ENCODE assay signal across 28 mouse cellular contexts in genomic region chr17:66996016-66996415, GRCm38 (mm10).
"Had no signal": no experiment of that assay in that cellular context is flagged by ENCODE, and none has a peak within 500 bp of the region (broad histone marks: within the 10 kb centered on the region; RNA-seq: fewer than 3 reads in every experiment).

No protein-coding gene starts in this region.

- H3K36me3 ChIP-seq: limb, embryonic 10.5 days; limb, embryonic 12.5 days; liver, embryonic 12.5 days; liver, embryonic 13.5 days; liver, embryonic 15.5 days; midbrain, embryonic 12.5 days; midbrain, embryonic 13.5 days; midbrain, embryonic 15.5 days; neural tube, embryonic 12.5 days had no signal

- H3K4me3 ChIP-seq: limb, embryonic 10.5 days; limb, embryonic 12.5 days; limb, embryonic 13.5 days; limb, embryonic 15.5 days; liver, embryonic 12.5 days; liver, embryonic 13.5 days; liver, embryonic 15.5 days; lung, embryonic 15.5 days; megakaryocyte, embryonic 14.5 days; midbrain, embryonic 10.5 days; midbrain, embryonic 12.5 days; midbrain, embryonic 13.5 days; midbrain, embryonic 15.5 days; myocyte; neural tube, embryonic 12.5 days had no signal

- DNase-seq: left cerebral cortex, postnatal 4 days; liver; liver, embryonic 13.5 days; liver, postnatal 0 days; lung, adult 18-20 months; lung, adult 2 months; lung, embryonic 14.5 days; lung, postnatal 10 days; lung, postnatal 14 days; lung, postnatal 36 days; lung, postnatal 4 days; midbrain, embryonic 14.5 days had no signal

- H3K9me3 ChIP-seq: limb, embryonic 10.5 days; limb, embryonic 15.5 days; lung, embryonic 15.5 days; midbrain, embryonic 12.5 days; midbrain, embryonic 15.5 days had no signal

- H3K4me1 ChIP-seq: limb, embryonic 15.5 days; liver, embryonic 12.5 days; liver, embryonic 13.5 days; liver, embryonic 15.5 days; lung, embryonic 15.5 days; megakaryocyte, embryonic 14.5 days; midbrain, embryonic 12.5 days; midbrain, embryonic 13.5 days; midbrain, embryonic 15.5 days; neural tube, embryonic 12.5 days had no signal

- H3K27me3 ChIP-seq: limb, embryonic 12.5 days; limb, embryonic 13.5 days; limb, embryonic 15.5 days; liver, embryonic 12.5 days; liver, embryonic 13.5 days; liver, embryonic 15.5 days; lung, embryonic 15.5 days; megakaryocyte, embryonic 14.5 days; midbrain, embryonic 12.5 days; midbrain, embryonic 13.5 days; midbrain, embryonic 15.5 days; neural tube, embryonic 12.5 days had no signal

- H3K27ac ChIP-seq: limb, embryonic 10.5 days; limb, embryonic 12.5 days; limb, embryonic 13.5 days; limb, embryonic 15.5 days; liver, embryonic 12.5 days; liver, embryonic 13.5 days; liver, embryonic 14.5 days; liver, embryonic 15.5 days; lung, embryonic 15.5 days; macrophage; midbrain, embryonic 10.5 days; midbrain, embryonic 12.5 days; midbrain, embryonic 13.5 days; midbrain, embryonic 15.5 days; neural tube, embryonic 12.5 days had no signal
